In the genomic region with DNA sequence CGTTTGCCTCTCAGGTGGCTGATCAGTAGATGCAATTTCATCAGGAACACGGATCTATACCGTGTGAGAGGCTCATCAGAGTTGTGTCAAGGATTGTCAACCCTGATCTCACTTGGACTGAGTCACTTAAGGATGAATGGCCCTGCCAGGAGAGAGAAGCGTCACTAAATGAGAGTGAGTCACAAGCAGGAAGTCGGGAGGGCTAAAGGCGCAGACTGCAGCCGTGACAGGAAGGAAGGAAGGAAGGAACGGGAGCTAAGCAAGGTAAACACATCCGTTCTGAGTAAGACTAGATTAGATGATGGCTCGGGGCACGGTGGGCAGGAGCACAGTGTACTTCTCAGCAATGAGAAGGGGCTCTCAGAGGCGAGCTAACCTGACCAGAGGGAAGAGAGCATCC, we compare ENCODE assay signal across 10 mouse cellular contexts. TPM values are rescaled to one million over a fixed set of nuclear protein-coding genes. Genes with fewer than 3 reads are reported as not detected.
DNase-seq lines count a peak whose midpoint lies in the region; ATAC-seq and TF ChIP-seq lines count a peak whose summit lies in the region.
"Had no signal": no experiment of that assay in that cellular context is flagged by ENCODE, and none has a peak within 500 bp of the region (broad histone marks: within the 10 kb centered on the region; RNA-seq: fewer than 3 reads in every experiment).

No protein-coding gene starts in this region.

- H3K79me3 ChIP-seq in C2C12 (ENCODE audit: low read depth) = no peaks in the 10 kb centered on the region

- peak overlapping the region; percentile 7 for H3K4me3 ChIP-seq in C2C12 (ENCODE audit: insufficient read depth, poor library complexity, severe bottlenecking)
- H3K4me3 ChIP-seq: neural tube, embryonic 13.5 days had no signal

- peak; percentile 13 for DNase-seq in heart, postnatal 4 days
- DNase-seq in heart, adult 18-20 months = no peak
- DNase-seq in naive thymus-derived CD4-positive, alpha-beta T cell, adult 2 months (ENCODE audit: low read depth) = peak; percentile 82
- DNase-seq in layer of hippocampus, postnatal 25 days (ENCODE audit: extremely low spot score in 1 of 2, low spot score in 1 of 2) = no peak
- no peak for DNase-seq in urinary bladder, postnatal 4 days (ENCODE audit: low spot score in 2 of 2)
- no peak for DNase-seq in cerebellum, postnatal 4 days (ENCODE audit: low spot score in 2 of 2)

- H3K27me3 ChIP-seq in C2C12 (ENCODE audit: control insufficient read depth, insufficient read depth, insufficient read length) = no peaks in the 10 kb centered on the region
- H3K27me3 ChIP-seq: neural tube, embryonic 13.5 days had no signal

- TF ChIP-seq CTCF in C2C12 (IDR thresholded peaks at IDR 0.05; ENCODE audit: control insufficient read depth, insufficient read depth, insufficient read length) = no peak

- peak overlapping the region; percentile 13 for H3ac ChIP-seq in C2C12 (ENCODE audit: control insufficient read depth, insufficient read length, low read depth)

- H3K79me2 ChIP-seq in C2C12 (ENCODE audit: control insufficient read depth, insufficient read depth) = no peaks in the 10 kb centered on the region

- H3K36me3 ChIP-seq in C2C12 (ENCODE audit: control insufficient read depth, insufficient read depth) = no peaks in the 10 kb centered on the region
- H3K36me3 ChIP-seq: G1E had no signal

- ATAC-seq in common myeloid progenitor, adult 5-6 weeks (replicated peaks; ENCODE audit: low read depth, poor library complexity, severe bottlenecking) = peak; percentile 71

TF ChIP-seq in C2C12, 6 proteins besides CTCF, POLR2A, EP300 and RAD21:
- TF ChIP-seq MAX (IDR thresholded peaks at IDR 0.05) (no peak), CEBPB (IDR thresholded peaks at IDR 0.05; ENCODE audit: low read depth) (no peak), FOSL1 (IDR thresholded peaks at IDR 0.05; ENCODE audit: insufficient read depth, low read length, poor library complexity, severe bottlenecking) (peak; percentile 27), USF1 (IDR thresholded peaks at IDR 0.05; ENCODE audit: low read depth) (no peak)

RNA-seq across cellular contexts. Expression of a gene that starts 14.7 kb away (rescaled TPM):
- total RNA-seq in heart, postnatal 4 days (2021) = 1 to 10 TPM; 2.5 to 2.6 TPM
- total RNA-seq in heart, adult 18-20 months (2021) = 1 to 10 TPM; 1.6 to 6.0 TPM
- 0.33 TPM for polyA plus RNA-seq in C2C12 (2012; fragmentation: generic; extraction: Trizol)
- 26.4 and 31.1 TPM in 2 replicates for total RNA-seq in common myeloid progenitor, adult 5-6 weeks (2017)
- total RNA-seq in layer of hippocampus, postnatal 25 days (2021) = 10 to 100 TPM; 47.3 to 57.2 TPM

RNA-seq across cellular contexts. Expression of a gene that starts 54.3 kb away (rescaled TPM):
- 10 to 100 TPM; 62.4 to 62.9 TPM for total RNA-seq in heart, postnatal 4 days (2021)
- 10 to 100 TPM; 41.1 to 41.3 TPM for total RNA-seq in heart, adult 18-20 months (2021)
- polyA plus RNA-seq in C2C12 (2012; fragmentation: generic; extraction: Trizol) = 16.1 TPM
- 187 and 223 TPM in 2 replicates for total RNA-seq in common myeloid progenitor, adult 5-6 weeks (2017)
- total RNA-seq in layer of hippocampus, postnatal 25 days (2021) = 10 to 100 TPM; 75.6 to 79.6 TPM

Comparison
In these comparisons a context has a peak if more than half of its experiments do, and no peak if none do; other contexts are left out.
1. DNase-seq: peak in heart, postnatal 4 days (single experiment) and naive thymus-derived CD4-positive, alpha-beta T cell, adult 2 months (single experiment); none in heart, adult 18-20 months (0 of 2), layer of hippocampus, postnatal 25 days (0 of 2), urinary bladder, postnatal 4 days (0 of 2) and cerebellum, postnatal 4 days (0 of 2).